Mouse (Mus musculus) thymus, postnatal 14 days (tissue): ENCODE data around the gene Rnf144a.

Source experiments
- DNase-seq: peaks from one replicate; pipeline ENCODE4 v3.0.0; 2021

Rnf144a gene

GRCm38 (mm10) chr12:26408707-26409106 lies 6.3 kb downstream of the Rnf144a start:
- no peak for DNase-seq

- DNase-seq, result no peak
These were observed 10.0 kb downstream of the Rnf144a start for GRCm38 (mm10) chr12:26404781-26405702.

GRCm38 (mm10) chr12:26403372-26404125 lies 11.5 kb downstream of the Rnf144a start:
- DNase-seq, result no peak

- DNase-seq, result no peak
These were observed 13.2 kb downstream of the Rnf144a start for GRCm38 (mm10) chr12:26401696-26402470.

- DNase-seq, result no peak
These were observed 13.8 kb downstream of the Rnf144a start for GRCm38 (mm10) chr12:26401254-26401653.

GRCm38 (mm10) chr12:26400762-26401161 lies 14.3 kb downstream of the Rnf144a start:
- DNase-seq, result no peak

GRCm38 (mm10) chr12:26399391-26399790 lies 15.7 kb downstream of the Rnf144a start:
- DNase-seq, result no peak

GRCm38 (mm10) chr12:26398597-26398996 lies 16.5 kb downstream of the Rnf144a start:
- no peak for DNase-seq

- DNase-seq, result no peak
These were observed 20.3 kb downstream of the Rnf144a start for GRCm38 (mm10) chr12:26394485-26395470.

GRCm38 (mm10) chr12:26393291-26393690 lies 21.8 kb downstream of the Rnf144a start:
- no peak for DNase-seq

- DNase-seq, result no peak
These were observed 23.9 kb downstream of the Rnf144a start for GRCm38 (mm10) chr12:26391162-26391561.

GRCm38 (mm10) chr12:26387523-26387922 lies 27.5 kb downstream of the Rnf144a start:
- no peak for DNase-seq

- no peak for DNase-seq
These were observed 28.1 kb downstream of the Rnf144a start for GRCm38 (mm10) chr12:26386947-26387346.

GRCm38 (mm10) chr12:26386189-26386588 lies 28.9 kb downstream of the Rnf144a start:
- DNase-seq, result no peak

GRCm38 (mm10) chr12:26385735-26386134 lies 29.3 kb downstream of the Rnf144a start:
- DNase-seq, result no peak

GRCm38 (mm10) chr12:26381730-26382129 lies 33.3 kb downstream of the Rnf144a start:
- no peak for DNase-seq

GRCm38 (mm10) chr12:26379797-26380196 lies 35.3 kb downstream of the Rnf144a start:
- DNase-seq, result no peak

- DNase-seq, result no peak
These were observed 37.4 kb downstream of the Rnf144a start for GRCm38 (mm10) chr12:26377691-26378090.

- no peak for DNase-seq
These were observed 38.3 kb downstream of the Rnf144a start for GRCm38 (mm10) chr12:26376541-26377323.

GRCm38 (mm10) chr12:26373721-26374120 lies 41.3 kb downstream of the Rnf144a start:
- DNase-seq, result no peak

- no peak for DNase-seq
These were observed 45.0 kb downstream of the Rnf144a start for GRCm38 (mm10) chr12:26370004-26370403.
